Mouse (Mus musculus): Measurements from ENCODE around the gene Samm50. TPM values are rescaled to one million over a fixed set of nuclear protein-coding genes. Genes with fewer than 3 reads are reported as not detected.

Samm50 gene
- total and polyA plus RNA-seq, 2 experiments from 2014 or later, result 39.7 to 90.9 TPM

- TF ChIP-seq CTCF (IDR thresholded peaks at IDR 0.05), result no peak
- Histone ChIP-seq H3K9ac (replicated peaks; ENCODE audit: low read length, poor library complexity, severe bottlenecking) (no peak overlapping the region), H3K4me2 (ENCODE audit: low read depth, low read length, poor library complexity, severe bottlenecking) (no peak overlapping the region), H3K9me3 (ENCODE audit: low read length) (no peaks in the 10 kb centered on the region), H3K27ac (ENCODE audit: low read depth, low read length) (no peak overlapping the region), H3K4me1 (ENCODE audit: insufficient read depth, low read length) (peaks cover 2% of the 10 kb centered on the region; the same call in 1 of the 2 replicates), H3K36me3 (ENCODE audit: insufficient read depth, low read length) (peaks cover 6% of the 10 kb centered on the region; the same call in 1 of the 2 replicates), H3K4me3 (ENCODE audit: low read depth, low read length) (no peak overlapping the region), H3K27me3 (ENCODE audit: insufficient read depth, low read length) (no peaks in the 10 kb centered on the region)
- DNase-seq (ENCODE audit: low spot score) (no peak), ATAC-seq (ENCODE audit: low FRiP score) (no peak)
- 59% methylated on average over 23 of the region's 23 CpGs for WGBS
Observed at GRCm38 (mm10) chr15:84217969-84218782, 26.1 kb downstream of the Samm50 start.

GRCm38 (mm10) chr15:84218783-84219271 lies 26.8 kb downstream of the Samm50 start:
- no peak overlapping the region for H3K27ac ChIP-seq (ENCODE audit: low read depth, low read length)
- 59% methylated on average over 9 of the region's 9 CpGs for WGBS
- DNase-seq (ENCODE audit: low spot score) (no peak), ATAC-seq (ENCODE audit: low FRiP score) (no peak)
- no peaks in the 10 kb centered on the region for H3K27me3 ChIP-seq (ENCODE audit: insufficient read depth, low read length)
- no peaks in the 10 kb centered on the region for H3K9me3 ChIP-seq (ENCODE audit: low read length)
- no peak overlapping the region for H3K9ac ChIP-seq (replicated peaks; ENCODE audit: low read length, poor library complexity, severe bottlenecking)
- no peak overlapping the region for H3K4me3 ChIP-seq (ENCODE audit: low read depth, low read length)
- peaks cover 2% of the 10 kb centered on the region for H3K4me1 ChIP-seq (ENCODE audit: insufficient read depth, low read length)
- no peak for TF ChIP-seq CTCF (IDR thresholded peaks at IDR 0.05)
- no peak overlapping the region for H3K4me2 ChIP-seq (ENCODE audit: low read depth, low read length, poor library complexity, severe bottlenecking)
- peaks cover 6% of the 10 kb centered on the region; the same call in 1 of the 2 replicates for H3K36me3 ChIP-seq (ENCODE audit: insufficient read depth, low read length)

GRCm38 (mm10) chr15:84221539-84221938 lies 29.5 kb downstream of the Samm50 start:
- no peaks in the 10 kb centered on the region for H3K36me3 ChIP-seq (ENCODE audit: insufficient read depth, low read length)
- H3K9ac ChIP-seq (replicated peaks; ENCODE audit: low read length, poor library complexity, severe bottlenecking), result no peak overlapping the region
- H3K4me2 ChIP-seq (ENCODE audit: low read depth, low read length, poor library complexity, severe bottlenecking), result no peak overlapping the region
- no peak overlapping the region for H3K4me3 ChIP-seq (ENCODE audit: low read depth, low read length)
- peaks cover 4% of the 10 kb centered on the region for H3K4me1 ChIP-seq (ENCODE audit: insufficient read depth, low read length)
- TF ChIP-seq CTCF (IDR thresholded peaks at IDR 0.05), result no peak
- no peak overlapping the region for H3K27ac ChIP-seq (ENCODE audit: low read depth, low read length)
- DNase-seq (ENCODE audit: low spot score), result no peak
- 76% methylated on average over 5 of the region's 5 CpGs for WGBS
- no peak for ATAC-seq (ENCODE audit: low FRiP score)
- no peaks in the 10 kb centered on the region for H3K9me3 ChIP-seq (ENCODE audit: low read length)
- H3K27me3 ChIP-seq (ENCODE audit: insufficient read depth, low read length), result no peaks in the 10 kb centered on the region

- Histone ChIP-seq H3K36me3 (ENCODE audit: insufficient read depth, low read length) (no peaks in the 10 kb centered on the region), H3K27me3 (ENCODE audit: insufficient read depth, low read length) (no peaks in the 10 kb centered on the region), H3K27ac (ENCODE audit: low read depth, low read length) (no peak overlapping the region), H3K9me3 (ENCODE audit: low read length) (no peaks in the 10 kb centered on the region), H3K9ac (replicated peaks; ENCODE audit: low read length, poor library complexity, severe bottlenecking) (no peak overlapping the region), H3K4me2 (ENCODE audit: low read depth, low read length, poor library complexity, severe bottlenecking) (no peak overlapping the region), H3K4me3 (ENCODE audit: low read depth, low read length) (no peak overlapping the region), H3K4me1 (ENCODE audit: insufficient read depth, low read length) (peaks cover 9% of the 10 kb centered on the region; the same call in 1 of the 2 replicates)
- DNase-seq (ENCODE audit: low spot score) (peak; percentile 64), ATAC-seq (ENCODE audit: low FRiP score) (no peak)
- WGBS, result 38% methylated on average over 6 of the region's 6 CpGs
- TF ChIP-seq CTCF (IDR thresholded peaks at IDR 0.05), result peak; percentile 62
Observed at GRCm38 (mm10) chr15:84223423-84223822, 31.4 kb downstream of the Samm50 start.

- Histone ChIP-seq H3K27ac (ENCODE audit: low read depth, low read length) (no peak overlapping the region), H3K4me3 (ENCODE audit: low read depth, low read length) (no peak overlapping the region), H3K9ac (replicated peaks; ENCODE audit: low read length, poor library complexity, severe bottlenecking) (no peak overlapping the region), H3K36me3 (ENCODE audit: insufficient read depth, low read length) (no peaks in the 10 kb centered on the region), H3K4me2 (ENCODE audit: low read depth, low read length, poor library complexity, severe bottlenecking) (no peak overlapping the region), H3K27me3 (ENCODE audit: insufficient read depth, low read length) (no peaks in the 10 kb centered on the region), H3K4me1 (ENCODE audit: insufficient read depth, low read length) (peaks cover 9% of the 10 kb centered on the region; the same call in 1 of the 2 replicates), H3K9me3 (ENCODE audit: low read length) (no peaks in the 10 kb centered on the region)
- 22% methylated on average over 10 of the region's 10 CpGs for WGBS
- TF ChIP-seq CTCF (IDR thresholded peaks at IDR 0.05), result peak; percentile 48
- peak; percentile 64 for DNase-seq (ENCODE audit: low spot score)
- ATAC-seq (ENCODE audit: low FRiP score), result no peak
Observed at GRCm38 (mm10) chr15:84224779-84225178, 32.7 kb downstream of the Samm50 start.

- no peaks in the 10 kb centered on the region for H3K36me3 ChIP-seq (ENCODE audit: insufficient read depth, low read length)
- H3K4me1 ChIP-seq (ENCODE audit: insufficient read depth, low read length), result peaks cover 17% of the 10 kb centered on the region
- no peak overlapping the region for H3K4me3 ChIP-seq (ENCODE audit: low read depth, low read length)
- H3K9ac ChIP-seq (replicated peaks; ENCODE audit: low read length, poor library complexity, severe bottlenecking), result no peak overlapping the region
- TF ChIP-seq CTCF (IDR thresholded peaks at IDR 0.05), result no peak
- no peak overlapping the region for H3K4me2 ChIP-seq (ENCODE audit: low read depth, low read length, poor library complexity, severe bottlenecking)
- ATAC-seq (ENCODE audit: low FRiP score), result no peak
- peak; percentile 75 for DNase-seq (ENCODE audit: low spot score)
- H3K9me3 ChIP-seq (ENCODE audit: low read length), result no peaks in the 10 kb centered on the region
- WGBS, result 23% methylated on average over 15 of the region's 15 CpGs
- H3K27me3 ChIP-seq (ENCODE audit: insufficient read depth, low read length), result no peaks in the 10 kb centered on the region
- no peak overlapping the region for H3K27ac ChIP-seq (ENCODE audit: low read depth, low read length)
Observed at GRCm38 (mm10) chr15:84226918-84227317, 34.9 kb downstream of the Samm50 start.

Measured in midbrain, postnatal 0 days (tissue).